Mouse (Mus musculus): ENCODE results near the gene Osbpl5.
A peak's percentile ranks its signal among the peaks of the same experiment; 100 is the strongest.
"Not testable (repeated sequence)": the region's sequence is repeated elsewhere in the genome, so short reads cannot be mapped to it uniquely, and the experiment has no call there.

The Osbpl5 gene

GRCm38 (mm10) chr7:143696140-143696539 lies 60.6 kb downstream of the Osbpl5 start:
- peak; percentile 31 to 77 for DNase-seq

GRCm38 (mm10) chr7:143694550-143694949 lies 62.2 kb downstream of the Osbpl5 start:
- DNase-seq = peak in 1 of 2 experiments; percentile 13

DNA sequence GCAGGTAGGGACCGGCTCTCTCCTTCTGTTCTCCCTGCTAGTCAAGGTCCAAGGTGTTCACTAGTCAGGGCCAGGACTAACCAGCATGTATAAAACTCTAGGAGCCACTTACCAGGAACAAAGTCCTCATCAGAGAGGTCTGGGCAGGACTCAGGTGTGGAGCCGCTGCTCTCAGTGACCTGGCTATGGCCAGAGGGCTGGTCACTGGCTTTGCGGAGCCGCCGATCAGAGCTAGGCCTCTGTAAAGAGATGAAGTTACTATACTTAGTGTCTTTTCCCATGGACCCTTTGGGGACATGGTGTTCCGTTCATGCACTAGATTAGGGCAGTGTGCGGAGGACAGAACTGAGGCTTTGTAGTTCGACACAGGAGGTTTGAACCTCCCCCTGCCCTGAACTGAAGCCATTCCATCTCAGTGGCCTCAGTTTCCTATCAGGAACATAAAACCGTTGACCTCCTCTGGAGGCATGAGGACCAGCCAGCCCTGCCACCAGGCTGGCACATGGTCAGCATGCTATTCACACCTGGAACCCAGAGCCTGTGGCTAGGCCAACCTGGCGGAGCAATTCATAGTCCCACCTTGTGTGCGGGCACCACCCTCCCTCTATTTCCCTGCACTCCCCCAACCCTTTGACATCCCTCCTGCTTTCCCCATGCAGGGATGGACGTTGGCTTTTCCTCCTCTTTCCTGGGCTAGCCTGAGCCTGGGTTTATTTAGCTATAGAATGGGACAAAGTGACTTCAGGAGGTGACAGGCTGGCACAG lies 63.9 kb downstream of the Osbpl5 start:
- peak in 1 of 2 experiments; percentile 26 for DNase-seq

DNA sequence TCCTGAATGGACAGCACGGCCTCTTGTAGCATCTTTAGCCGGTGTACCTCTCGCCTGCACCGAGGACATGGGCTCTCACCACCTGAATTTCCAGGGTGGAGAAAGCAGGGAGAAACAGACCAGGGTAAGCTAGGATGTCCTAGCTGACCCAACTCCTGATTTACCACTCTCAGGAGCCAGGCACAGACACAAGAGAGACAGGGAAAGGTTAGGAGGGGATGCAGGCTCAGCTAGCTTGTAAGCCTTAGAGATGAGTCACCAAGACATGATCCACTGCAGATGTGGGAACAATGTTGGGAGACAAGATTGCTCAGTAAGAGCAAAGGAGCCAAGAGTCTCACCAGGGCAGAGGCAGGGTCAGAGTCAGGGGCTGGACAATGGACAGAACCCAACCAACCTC lies 64.9 kb downstream of the Osbpl5 start:
- DNase-seq = peak in 1 of 2 experiments; percentile 4

GRCm38 (mm10) chr7:143691181-143691580 lies 65.6 kb downstream of the Osbpl5 start:
- peak in 1 of 2 experiments; percentile 17 for DNase-seq

GRCm38 (mm10) chr7:143689946-143690345 lies 66.8 kb downstream of the Osbpl5 start:
- peak in 1 of 2 experiments; percentile 34 for DNase-seq

DNA sequence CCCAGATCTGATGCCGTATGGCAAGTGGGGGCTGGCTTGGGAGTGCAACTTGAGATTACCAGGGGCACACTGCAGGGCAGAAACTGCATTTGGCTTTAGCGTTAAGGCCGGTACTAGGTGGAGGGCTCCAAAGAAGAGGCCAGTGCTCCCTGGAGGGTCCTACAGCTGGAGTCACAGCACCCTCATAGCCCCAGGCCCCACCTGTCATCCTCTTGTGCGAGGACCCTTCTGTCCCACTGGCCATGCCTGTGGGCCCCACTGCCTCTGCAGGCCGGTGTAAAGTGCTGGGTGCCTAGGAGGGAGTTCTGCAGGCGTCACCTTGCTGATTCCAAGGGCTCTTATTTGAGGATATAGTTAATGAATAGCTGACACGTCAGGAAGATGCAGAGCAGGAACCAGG lies 67.3 kb downstream of the Osbpl5 start:
- no peak for DNase-seq

DNA sequence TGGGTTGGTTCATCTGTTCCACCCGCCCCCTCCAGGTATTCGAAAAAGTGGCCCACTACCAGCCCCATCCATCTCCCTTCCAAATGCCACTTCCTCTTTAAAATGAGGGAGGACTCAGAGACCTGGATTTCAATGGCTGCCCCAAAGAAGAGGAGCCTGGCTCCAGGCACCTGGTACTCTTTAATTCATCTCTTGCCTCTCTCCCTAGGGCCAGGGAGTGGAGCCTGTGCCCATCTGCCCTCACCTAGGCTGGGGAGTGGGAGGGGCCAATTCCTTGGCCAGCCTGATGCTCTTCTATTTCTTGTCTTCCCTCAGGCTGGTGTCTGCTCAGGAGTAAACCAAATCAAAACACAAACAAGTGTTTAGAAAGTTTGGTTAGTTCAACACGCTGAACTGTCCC lies 70.1 kb downstream of the Osbpl5 start:
- DNase-seq = peak in 1 of 2 experiments; percentile 28

DNA sequence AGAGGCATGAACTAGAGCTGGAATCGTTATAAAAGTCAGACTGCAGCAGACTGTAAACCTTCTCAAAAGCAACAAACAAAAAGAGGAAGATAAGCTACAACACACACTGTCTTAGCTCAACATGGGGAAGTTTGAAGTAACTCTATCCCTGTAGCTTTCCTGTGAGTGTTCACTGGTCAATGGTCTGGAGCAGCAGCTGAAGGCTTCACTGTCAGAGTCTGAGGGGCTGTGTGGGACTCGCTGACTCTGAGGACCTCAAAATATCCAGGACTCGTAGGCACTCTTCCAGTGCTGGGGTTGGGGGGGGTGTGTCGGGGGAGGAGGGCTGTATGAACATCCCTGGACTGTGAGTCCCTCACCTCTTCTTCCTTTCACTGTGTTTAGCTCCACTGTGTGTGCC lies 70.6 kb downstream of the Osbpl5 start:
- DNase-seq = not testable (repeated sequence)

DNA sequence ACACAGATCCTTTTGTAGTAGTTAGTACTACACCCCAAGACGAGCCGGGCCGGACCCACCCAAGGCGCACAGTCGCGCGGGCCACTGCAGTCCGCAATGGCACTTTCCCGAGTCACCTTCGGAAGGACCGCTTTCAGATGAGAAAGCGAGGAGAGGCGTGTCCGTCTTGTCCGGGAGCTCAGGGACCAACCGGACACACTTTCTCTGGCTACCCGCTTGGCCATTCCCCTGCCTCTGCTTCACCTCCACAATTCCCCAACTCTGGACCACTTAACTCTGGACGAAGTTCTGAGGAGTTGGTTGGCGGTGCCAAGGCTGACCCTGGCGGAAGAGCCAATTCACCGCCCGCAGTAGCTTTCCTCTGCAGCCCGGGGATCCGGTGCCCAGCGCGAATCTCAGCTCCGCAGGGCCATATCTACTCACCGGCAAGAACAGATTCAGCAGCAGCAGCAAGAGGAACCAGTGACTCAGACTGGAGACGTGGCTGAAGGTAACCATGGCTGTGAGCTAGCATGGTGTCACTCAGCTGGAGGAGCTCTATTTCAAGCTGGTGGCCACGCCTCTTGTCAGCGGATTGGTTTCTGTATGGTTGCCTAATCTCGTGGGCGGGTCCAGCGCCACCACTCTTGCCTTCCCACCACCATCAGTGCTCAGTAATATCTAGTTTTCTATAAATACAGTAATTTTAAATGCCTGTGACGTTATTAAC lies 71.3 kb downstream of the Osbpl5 start, which contains the start of gene Tnfrsf23:
TSS of gene Tnfrsf23 (minus strand) at position 514 of the 709 bp plus-strand sequence.
- DNase-seq = peak; percentile 84 to 87

DNA sequence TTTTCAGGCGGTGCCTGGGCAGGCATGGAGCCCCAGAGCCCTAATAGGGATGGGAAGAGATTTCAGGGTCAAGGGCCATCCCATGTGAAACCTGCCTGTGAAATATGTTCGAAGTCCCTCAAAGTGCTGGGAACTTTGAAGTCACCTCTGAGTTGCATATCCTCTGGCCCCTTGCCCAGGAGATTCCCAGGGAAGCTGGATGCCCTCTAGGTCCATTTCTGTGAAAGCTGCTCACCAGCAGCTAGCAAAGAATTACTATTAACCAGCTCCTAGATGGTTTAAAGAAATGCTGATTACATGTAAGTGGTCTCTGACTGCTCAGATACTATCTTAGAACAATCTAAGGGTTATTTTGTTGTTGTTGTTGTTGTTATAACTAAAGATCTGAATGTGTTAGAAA lies 72.2 kb downstream of the Osbpl5 start:
- DNase-seq = peak; percentile 35 to 57

GRCm38 (mm10) chr7:143681566-143681965 lies 75.2 kb downstream of the Osbpl5 start:
- DNase-seq = no peak

DNA sequence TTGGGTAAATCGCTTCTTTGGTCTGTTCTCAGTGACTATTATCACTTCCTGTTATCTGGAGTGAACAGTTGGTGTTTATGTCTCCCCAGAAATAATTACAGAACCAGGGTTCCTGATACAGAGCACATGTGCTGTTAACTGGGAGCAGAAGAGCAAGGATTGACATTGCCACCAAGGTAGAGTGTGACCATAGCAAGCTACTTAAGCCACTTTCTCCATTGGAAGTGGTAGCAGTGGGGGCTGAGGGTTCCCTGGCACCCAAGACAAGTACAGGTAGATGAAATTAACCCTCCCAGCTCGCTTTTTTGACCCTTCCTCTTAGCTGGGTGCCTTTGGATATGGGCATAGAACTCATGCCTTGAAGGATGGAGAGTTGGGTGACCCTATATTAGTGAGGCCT lies 75.9 kb downstream of the Osbpl5 start:
- DNase-seq = not testable (repeated sequence)

DNA sequence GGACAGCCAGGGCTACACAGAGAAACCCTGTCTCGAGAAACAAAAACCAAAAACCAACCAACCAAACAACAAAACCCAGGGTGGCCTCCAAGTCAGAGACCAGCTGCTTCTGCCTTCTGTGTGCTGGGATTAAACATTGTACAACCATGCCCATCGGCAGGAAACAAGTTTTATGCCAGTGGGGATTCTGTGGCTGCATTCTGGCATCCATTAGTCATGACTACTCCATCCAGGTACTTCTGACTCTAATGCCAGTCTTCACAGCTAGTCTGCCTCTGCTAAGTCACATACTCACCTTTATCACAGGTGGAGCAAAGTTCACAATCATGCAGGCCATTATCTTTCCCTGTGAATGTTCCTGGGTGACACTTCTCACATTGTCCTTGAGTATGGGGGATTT lies 77.1 kb downstream of the Osbpl5 start:
- peak in 1 of 2 experiments; percentile 0 for DNase-seq

DNA sequence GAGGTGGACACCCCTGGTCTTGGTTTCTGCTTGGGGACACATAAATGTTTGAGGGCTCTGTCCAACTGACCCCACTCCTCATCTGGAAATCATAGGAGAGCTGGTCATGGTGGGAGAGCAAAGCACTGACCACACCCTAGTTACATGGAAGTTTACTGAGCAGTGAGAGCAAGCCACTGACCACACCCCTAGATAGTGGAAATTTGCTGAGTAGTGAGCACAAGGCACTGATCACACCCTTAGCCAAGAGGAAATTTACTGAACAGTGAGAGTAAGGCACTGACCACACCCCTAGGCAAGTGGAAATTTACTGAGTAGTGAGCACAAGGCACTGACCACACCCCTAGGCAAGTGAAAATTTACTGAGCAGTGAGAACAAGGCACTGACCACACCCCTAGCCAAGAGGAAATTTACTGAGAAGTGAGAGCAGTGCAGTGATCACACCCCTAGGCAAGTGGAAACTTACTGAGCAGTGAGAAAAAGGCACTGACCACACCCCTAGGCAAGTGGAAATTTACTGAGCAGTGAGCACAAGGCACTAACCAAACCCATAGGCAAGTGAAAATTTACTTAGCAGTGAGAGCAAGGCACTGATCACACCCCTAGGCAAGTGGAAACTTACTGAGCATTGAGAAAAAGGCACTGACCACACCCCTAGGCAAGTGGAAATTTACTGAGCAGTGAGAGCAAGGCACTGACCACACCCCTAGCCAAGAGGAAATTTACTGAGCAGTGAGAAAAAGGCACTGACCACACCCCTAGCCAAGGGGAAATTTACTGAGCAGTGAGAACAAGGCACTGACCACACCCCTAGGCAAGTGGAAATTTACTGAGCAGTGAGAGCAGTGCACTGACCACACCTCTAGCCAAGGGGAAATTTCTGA lies 90.1 kb downstream of the Osbpl5 start:
- DNase-seq = no peak

GRCm38 (mm10) chr7:143663470-143663869 lies 93.3 kb downstream of the Osbpl5 start:
- no peak for DNase-seq

DNA sequence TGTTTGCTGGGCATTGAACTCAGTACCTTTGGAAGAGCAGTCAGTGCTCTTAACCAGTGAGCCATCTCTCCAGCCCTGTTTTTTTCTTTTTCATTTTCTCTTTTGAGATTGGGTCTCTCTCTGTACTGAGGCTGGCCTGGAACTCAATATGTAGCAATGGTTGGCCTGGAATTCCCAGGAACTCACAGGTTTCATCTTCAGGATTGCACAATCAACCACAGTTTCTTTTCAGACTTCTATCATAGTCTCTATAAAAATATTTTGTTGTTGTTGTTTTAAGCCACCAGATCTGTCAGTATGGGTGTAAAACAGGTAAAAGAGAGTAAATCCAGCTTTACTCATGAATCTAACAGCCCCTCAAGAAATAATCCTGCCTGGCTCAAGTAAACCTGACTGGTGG lies 96.0 kb downstream of the Osbpl5 start:
- no peak for DNase-seq

- not testable (repeated sequence) for DNase-seq
These were observed 106.9 kb downstream of the Osbpl5 start for GRCm38 (mm10) chr7:143649769-143650346.

DNA sequence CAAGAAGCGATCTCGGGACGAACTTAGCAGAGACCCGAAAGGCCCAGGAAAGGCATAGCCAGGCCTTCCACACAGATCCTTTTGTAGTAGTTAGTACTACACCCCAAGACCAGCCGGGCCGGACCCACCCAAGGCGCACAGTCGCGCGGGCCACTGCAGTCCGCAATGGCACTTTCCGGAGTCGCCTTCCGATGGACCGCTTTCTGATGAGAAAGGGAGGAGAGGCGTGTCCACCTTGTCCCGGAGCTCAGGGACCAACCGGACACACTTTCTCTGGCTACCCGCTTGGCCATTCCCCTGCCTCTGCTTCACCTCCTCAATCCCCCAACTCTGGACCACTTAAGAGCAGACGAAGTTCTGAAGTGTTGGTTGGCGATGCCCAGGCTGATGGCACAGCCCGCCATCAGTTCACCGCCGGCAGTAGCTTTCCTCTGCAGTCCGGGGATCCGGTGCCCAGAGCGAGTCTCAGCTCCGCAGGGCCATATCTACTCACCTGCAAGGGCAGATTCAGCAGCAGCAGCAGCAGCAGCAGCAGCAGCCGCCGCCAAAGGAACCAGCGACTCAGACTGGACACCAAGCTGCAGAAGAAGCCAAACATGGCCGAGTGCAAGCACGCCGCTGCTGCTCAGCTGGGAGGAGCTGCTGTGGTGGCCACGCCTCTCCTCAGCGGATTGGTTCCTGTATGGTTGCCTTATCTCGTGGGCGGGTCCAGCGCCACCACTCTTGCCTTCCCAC lies 107.6 kb downstream of the Osbpl5 start, which contains the start of gene Tnfrsf22:
TSS of gene Tnfrsf22 (minus strand) at position 628 of the 735 bp plus-strand sequence.
- peak; percentile 88 to 92 for DNase-seq

DNA sequence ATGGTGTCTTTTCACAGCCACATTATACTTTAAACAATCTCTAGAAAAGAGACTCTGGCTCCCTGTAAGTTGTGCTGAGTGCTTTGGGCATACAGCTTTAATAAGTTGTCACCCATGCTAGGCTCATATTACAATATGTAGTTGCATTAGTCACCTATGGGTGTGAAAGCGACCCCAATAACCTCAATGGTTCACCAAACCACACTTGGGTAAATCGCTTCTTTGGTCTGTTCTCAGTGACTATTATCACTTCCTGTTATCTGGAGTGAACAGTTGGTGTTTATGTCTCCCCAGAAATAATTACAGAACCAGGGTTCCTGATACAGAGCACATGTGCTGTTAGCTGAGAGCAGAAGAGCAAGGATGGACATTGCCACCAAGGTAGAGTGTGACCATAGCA lies 112.8 kb downstream of the Osbpl5 start:
- DNase-seq = not testable (repeated sequence)
